Mouse (Mus musculus) duodenum, adult 2 months (tissue): ENCODE measurements around the gene Cdkl5. TPM values are rescaled to one million over a fixed set of nuclear protein-coding genes. Genes with fewer than 3 reads are reported as not detected.

Source experiments
- polyA plus RNA-seq: library from polyadenylated mRNA; depleted of rRNA; stranded (reverse); fragments of >200 nt; gene quantifications from 2 replicates; pipeline ENCODE4 v1.2.3, GENCODE M21; 2012; ENCODE audit warnings: low replicate concordance; rRNA removed

The Cdkl5 gene
- 0.06 and 0.12 TPM in 2 replicates for polyA plus RNA-seq

DNA sequence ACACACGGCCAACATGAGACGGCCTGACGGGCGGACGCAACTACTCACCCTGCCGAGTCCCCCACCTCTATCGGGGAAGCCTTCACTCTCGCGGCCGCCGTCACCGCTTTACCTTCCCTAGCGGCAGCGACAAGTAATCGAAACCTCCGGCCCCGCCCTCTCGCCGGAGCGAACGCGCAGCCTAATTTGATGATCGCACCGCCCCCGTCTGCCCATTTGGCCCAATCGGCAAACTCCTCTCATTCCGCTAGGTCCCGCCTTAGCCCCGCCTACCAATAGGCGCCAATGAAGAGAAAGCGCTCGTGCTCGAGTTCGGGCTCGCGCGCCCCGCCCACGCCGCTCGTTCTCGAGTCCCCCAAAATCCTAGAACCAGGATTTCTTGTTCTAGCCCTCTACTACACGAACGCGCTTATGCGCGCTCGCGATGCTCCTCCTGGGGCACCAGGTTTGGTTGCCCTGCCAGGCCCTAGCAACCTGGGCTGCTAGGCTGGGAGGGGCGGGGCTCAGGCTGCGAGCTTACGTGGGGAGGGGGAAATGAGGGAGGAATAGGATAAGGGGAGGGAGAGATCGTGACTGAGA, at the start of gene Cdkl5:
TSS of gene Cdkl5 (minus strand) at position 162 of the 579 bp plus-strand sequence.

GRCm38 (mm10) chrX:160906952-160907351, 87.6 kb downstream of the Cdkl5 start, which contains the start of gene Gja6:
Gene Gja6, minus strand, starts transcription at chrX:160907052.

DNA sequence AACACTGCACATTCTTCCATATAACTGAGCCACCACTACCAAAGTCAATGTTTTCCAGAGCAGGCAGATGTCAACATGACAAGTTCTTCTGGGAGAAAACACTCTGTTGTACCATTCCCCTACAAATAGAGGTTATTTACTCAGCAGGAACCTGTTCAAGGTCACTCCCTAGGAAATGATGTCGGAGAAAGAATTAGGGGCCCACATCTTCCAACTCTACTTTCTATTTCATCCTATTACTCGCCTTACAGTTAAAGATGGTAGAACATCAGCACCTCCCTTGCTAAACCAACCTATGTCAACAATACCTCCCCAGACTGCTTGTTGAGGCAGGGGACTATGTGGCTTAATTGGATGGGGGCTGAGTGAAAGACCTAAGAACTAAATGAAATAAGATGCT, 226.8 kb downstream of the Cdkl5 start, which contains the start of gene Rs1:
TSS of gene Rs1 (plus strand) at position 301 of the 400 bp plus-strand sequence.

GRCm38 (mm10) chrX:160735650-160736049, 258.9 kb downstream of the Cdkl5 start, which contains the start of gene Ppef1:
Gene Ppef1, minus strand, starts transcription at chrX:160735765.

Other genes with a start within 250 kb of the Cdkl5 start
- not detected in 2 replicates for gene Rs1, start 226.7 kb downstream of the Cdkl5 start, polyA plus RNA-seq
- gene Gja6, start 87.7 kb downstream of the Cdkl5 start, polyA plus RNA-seq: not detected in 2 replicates
- gene Scml2, start 122.5 kb upstream of the Cdkl5 start, polyA plus RNA-seq: 0.02 and 0.05 TPM in 2 replicates